Mouse (Mus musculus): ENCODE measurements around the gene Chtf18. TPM values are rescaled to one million over a fixed set of nuclear protein-coding genes. Genes with fewer than 3 reads are reported as not detected.

Chtf18 gene
- polyA plus RNA-seq (2016; fragmentation: Nextera tagmentation; extraction: Ambion mirVana) = 33.3 and 37.6 TPM in 2 replicates

- peak within 1 kb of the TSS; percentile 47 for H3K27ac ChIP-seq
- 1% methylated on average over 37 of the region's 37 CpGs for WGBS (ENCODE audit: insufficient replicate concordance)
- peak; percentile 97 for ATAC-seq
Measured at GRCm38 (mm10) chr17:25727265-25728008, at the start of gene Chtf18, which contains the start of gene Rpusd1. Gene Chtf18, minus strand, starts transcription at chr17:25727419. Gene Rpusd1, plus strand, starts transcription at chr17:25727670.

GRCm38 (mm10) chr17:25775318-25776062 lies 48.3 kb upstream of the Chtf18 start:
- no peak overlapping the region for H3K4me3 ChIP-seq

More at GRCm38 (mm10) chr17:25727265-25728008, at the start of gene Chtf18, which contains the start of gene Rpusd1:
- Histone ChIP-seq H3K4me1 (peaks cover 38% of the 10 kb centered on the region), H3K27me3 (replicated peaks) (no peaks in the 10 kb centered on the region), H3K9me3 (replicated peaks) (no peaks in the 10 kb centered on the region), H3K9ac (peak within 1 kb of the TSS; percentile 80), H3K4me2 (peak within 1 kb of the TSS; percentile 93), H3K36me3 (peaks cover 57% of the 10 kb centered on the region), H3K4me3 (peak within 1 kb of the TSS; percentile 75)

GRCm38 (mm10) chr17:25773549-25774120 lies 46.4 kb upstream of the Chtf18 start, which contains the start of gene Narfl:
Gene Narfl, plus strand, starts transcription at chr17:25773776.
- H3K27ac ChIP-seq = no peak within 1 kb of the TSS; the same call in 1 of the 2 replicates
- peak; percentile 83 for ATAC-seq
- peak within 1 kb of the TSS; percentile 79 for H3K4me3 ChIP-seq
- under 1% methylated on average over 37 of the region's 37 CpGs for WGBS (ENCODE audit: insufficient replicate concordance)
- H3K4me2 ChIP-seq = peak within 1 kb of the TSS; percentile 87
- peaks cover 18% of the 10 kb centered on the region for H3K4me1 ChIP-seq
- no peaks in the 10 kb centered on the region for H3K9me3 ChIP-seq (replicated peaks)
- H3K36me3 ChIP-seq = peaks cover 23% of the 10 kb centered on the region
- peak within 1 kb of the TSS; percentile 84 for H3K9ac ChIP-seq
- peaks cover 27% of the 10 kb centered on the region for H3K27me3 ChIP-seq (replicated peaks)

More at GRCm38 (mm10) chr17:25775318-25776062, 48.3 kb upstream of the Chtf18 start:
- 0 out of 2 replicates have a peak overlapping the region, but pooled peaks have one; percentile 84 for H3K9ac ChIP-seq
- no peaks in the 10 kb centered on the region for H3K9me3 ChIP-seq (replicated peaks)
- H3K4me1 ChIP-seq = peaks cover 18% of the 10 kb centered on the region
- H3K27ac ChIP-seq = no peak overlapping the region
- peaks cover 10% of the 10 kb centered on the region; the same call in 1 of the 2 replicates for H3K27me3 ChIP-seq (replicated peaks)
- H3K4me2 ChIP-seq = peak overlapping the region; percentile 87; the same call in 1 of the 2 replicates
- peaks cover 40% of the 10 kb centered on the region for H3K36me3 ChIP-seq
- no peak for ATAC-seq
- 75% methylated on average over 10 of the region's 10 CpGs for whole genome bisulfite sequencing (ENCODE audit: insufficient replicate concordance)

- Histone ChIP-seq H3K27ac (no peak overlapping the region), H3K9ac (no peak overlapping the region), H3K9me3 (replicated peaks) (no peaks in the 10 kb centered on the region), H3K36me3 (no peaks in the 10 kb centered on the region), H3K4me1 (peaks cover 3% of the 10 kb centered on the region), H3K4me2 (no peak overlapping the region), H3K27me3 (replicated peaks) (peaks cover 55% of the 10 kb centered on the region), H3K4me3 (no peak overlapping the region)
- WGBS (ENCODE audit: insufficient replicate concordance) = 50% methylated on average over 9 of the region's 9 CpGs
- no peak for ATAC-seq
Measured at GRCm38 (mm10) chr17:25769331-25769730, 42.1 kb upstream of the Chtf18 start.

GRCm38 (mm10) chr17:25765886-25766285 lies 38.7 kb upstream of the Chtf18 start:
- no peak overlapping the region for H3K9ac ChIP-seq
- H3K9me3 ChIP-seq (replicated peaks) = no peaks in the 10 kb centered on the region
- H3K4me3 ChIP-seq = no peak overlapping the region
- H3K36me3 ChIP-seq = no peaks in the 10 kb centered on the region
- 60% methylated on average over 5 of the region's 5 CpGs for WGBS (ENCODE audit: insufficient replicate concordance)
- H3K27me3 ChIP-seq (replicated peaks) = peaks cover 48% of the 10 kb centered on the region
- ATAC-seq = no peak
- no peak overlapping the region for H3K27ac ChIP-seq
- H3K4me1 ChIP-seq = no peaks in the 10 kb centered on the region
- H3K4me2 ChIP-seq = no peak overlapping the region

GRCm38 (mm10) chr17:25762591-25762990 lies 35.4 kb upstream of the Chtf18 start:
- Histone ChIP-seq H3K9ac (no peak overlapping the region), H3K9me3 (replicated peaks) (no peaks in the 10 kb centered on the region), H3K4me2 (no peak overlapping the region), H3K27me3 (replicated peaks) (peaks cover 22% of the 10 kb centered on the region), H3K27ac (no peak overlapping the region), H3K36me3 (no peaks in the 10 kb centered on the region), H3K4me1 (no peaks in the 10 kb centered on the region), H3K4me3 (no peak overlapping the region)
- no peak for ATAC-seq
- 30% methylated on average over 3 of the region's 3 CpGs for WGBS (ENCODE audit: insufficient replicate concordance)

GRCm38 (mm10) chr17:25761561-25761970 lies 34.3 kb upstream of the Chtf18 start:
- ATAC-seq = no peak
- Histone ChIP-seq H3K27ac (no peak overlapping the region), H3K9ac (no peak overlapping the region), H3K36me3 (no peaks in the 10 kb centered on the region), H3K27me3 (replicated peaks) (peaks cover 15% of the 10 kb centered on the region; the same call in 1 of the 2 replicates), H3K9me3 (replicated peaks) (no peaks in the 10 kb centered on the region), H3K4me2 (no peak overlapping the region), H3K4me3 (no peak overlapping the region), H3K4me1 (no peaks in the 10 kb centered on the region)
- 41% methylated on average over 4 of the region's 4 CpGs for WGBS (ENCODE audit: insufficient replicate concordance)

GRCm38 (mm10) chr17:25760148-25760547 lies 32.9 kb upstream of the Chtf18 start:
- no peaks in the 10 kb centered on the region for H3K36me3 ChIP-seq
- no peak for ATAC-seq
- no peak overlapping the region for H3K27ac ChIP-seq
- WGBS (ENCODE audit: insufficient replicate concordance) = 52% methylated on average over 8 of the region's 8 CpGs
- peaks cover 9% of the 10 kb centered on the region; the same call in 1 of the 2 replicates for H3K27me3 ChIP-seq (replicated peaks)
- H3K9me3 ChIP-seq (replicated peaks) = no peaks in the 10 kb centered on the region
- no peaks in the 10 kb centered on the region for H3K4me1 ChIP-seq
- no peak overlapping the region for H3K4me2 ChIP-seq
- no peak overlapping the region for H3K4me3 ChIP-seq
- H3K9ac ChIP-seq = no peak overlapping the region

GRCm38 (mm10) chr17:25757691-25758090 lies 30.5 kb upstream of the Chtf18 start:
- H3K36me3 ChIP-seq = no peaks in the 10 kb centered on the region
- peaks cover 16% of the 10 kb centered on the region; the same call in 1 of the 2 replicates for H3K27me3 ChIP-seq (replicated peaks)
- ATAC-seq = no peak
- H3K4me2 ChIP-seq = no peak overlapping the region
- H3K4me3 ChIP-seq = no peak overlapping the region
- no peak overlapping the region for H3K27ac ChIP-seq
- no peak overlapping the region for H3K9ac ChIP-seq
- H3K4me1 ChIP-seq = no peaks in the 10 kb centered on the region
- H3K9me3 ChIP-seq (replicated peaks) = no peaks in the 10 kb centered on the region
- WGBS (ENCODE audit: insufficient replicate concordance) = 43% methylated on average over 3 of the region's 3 CpGs

GRCm38 (mm10) chr17:25756378-25757242 lies 29.4 kb upstream of the Chtf18 start:
- ATAC-seq = no peak
- Histone ChIP-seq H3K9ac (no peak overlapping the region), H3K27me3 (replicated peaks) (peaks cover 18% of the 10 kb centered on the region; the same call in 1 of the 2 replicates), H3K4me2 (no peak overlapping the region), H3K9me3 (replicated peaks) (no peaks in the 10 kb centered on the region), H3K36me3 (no peaks in the 10 kb centered on the region), H3K27ac (no peak overlapping the region), H3K4me1 (no peaks in the 10 kb centered on the region), H3K4me3 (no peak overlapping the region)
- WGBS (ENCODE audit: insufficient replicate concordance) = 64% methylated on average over 9 of the region's 9 CpGs
